Mouse (Mus musculus) lung, postnatal 0 days (tissue): ENCODE measurements around the gene Pard6a. TPM values are rescaled to one million over a fixed set of nuclear protein-coding genes. Genes with fewer than 3 reads are reported as not detected.

ENCODE experiments used
- ATAC-seq: fragments of 200-750 bp; cut with Nextera tagmentation; 2 replicates; pipeline ENCODE4 v1.8.0; 2017; ENCODE audit warnings: moderate library complexity
- DNase-seq: peaks from one replicate; pipeline ENCODE4 v3.0.0-alpha.2; 2016; ENCODE audit warnings: low spot score
- H3K27ac ChIP-seq: fragments of 300-500 bp; sonication (generic); 2 replicates; pipeline ENCODE4 v1.5.1; 2014; ENCODE audit warnings: antibody characterized with exemption, mild to moderate bottlenecking, low read length, mixed read lengths
- H3K27me3 ChIP-seq: fragments of 300-500 bp; sonication (generic); replicated peaks from 2 replicates; pipeline ENCODE4 v1.6.1; 2014; ENCODE audit warnings: low read length, mixed read lengths; ENCODE audit not compliant: insufficient read depth
- H3K36me3 ChIP-seq: fragments of 300-500 bp; sonication (generic); 2 replicates; pipeline ENCODE4 v1.6.1; 2014; ENCODE audit warnings: low read length, mixed read lengths; ENCODE audit not compliant: insufficient read depth
- H3K4me1 ChIP-seq: fragments of 300-500 bp; sonication (generic); 2 replicates; pipeline ENCODE4 v1.6.1; 2014; ENCODE audit warnings: antibody characterized with exemption, low read depth, low read length, mixed read lengths; ENCODE audit not compliant: insufficient read depth
- H3K4me2 ChIP-seq: fragments of 300-500 bp; sonication (generic); replicated peaks from 2 replicates; pipeline ENCODE4 v1.6.1; 2014; ENCODE audit warnings: low read depth, mild to moderate bottlenecking, low read length, moderate library complexity, mixed read lengths
- H3K4me3 ChIP-seq: fragments of 300-500 bp; sonication (generic); 2 replicates; pipeline ENCODE4 v1.5.1; 2014; ENCODE audit warnings: low read depth, low read length
- H3K9ac ChIP-seq: fragments of 300-500 bp; sonication (generic); replicated peaks from 2 replicates; pipeline ENCODE4 v1.6.1; 2014; ENCODE audit warnings: low read depth, mild to moderate bottlenecking
- H3K9me3 ChIP-seq: fragments of 300-500 bp; sonication (generic); 2 replicates; pipeline ENCODE4 v1.6.1; 2016; ENCODE audit warnings: low read length, mixed read lengths
- CTCF ChIP-seq: IDR thresholded peaks from 2 replicates; pipeline ENCODE4 v1.5.1; 2016; ENCODE audit warnings: antibody characterized with exemption, mild to moderate bottlenecking
- EP300 ChIP-seq: IDR thresholded peaks from 2 replicates; pipeline ENCODE4 v1.6.1; 2016; ENCODE audit warnings: antibody characterized with exemption, mild to moderate bottlenecking, control low read depth
- WGBS: fragments of 180-500 bp; shearing (Covaris S2); extraction: QIAGEN DNeasy Blood & Tissue Kit; methylation state at CpG from one replicate; pipeline ENCODE4 v1.1.7; 2014; 5-methylcytosine and 5-hydroxymethylcytosine counted together
- polyA plus RNA-seq: library from polyadenylated mRNA; unstranded; fragments of >200 nt; fragmentation: Nextera tagmentation; extraction: Ambion mirVana; gene quantifications from 2 replicates; pipeline ENCODE4 v1.2.1, GENCODE M21; 2015

Gene Pard6a
- polyA plus RNA-seq, 1 experiment from 2014 or later, result 16.6 TPM

GRCm38 (mm10) chr8:105692449-105693182, 8.3 kb upstream of the Pard6a start:
- no peak overlapping the region for H3K9ac ChIP-seq
- ATAC-seq (no peak), DNase-seq (no peak)
- no peak overlapping the region for H3K4me3 ChIP-seq
- H3K9me3 ChIP-seq, result no peaks in the 10 kb centered on the region
- H3K36me3 ChIP-seq, result peaks cover 6% of the 10 kb centered on the region; the same call in 1 of the 2 replicates
- H3K27ac ChIP-seq, result no peak overlapping the region
- peaks cover 6% of the 10 kb centered on the region; the same call in 1 of the 2 replicates for H3K4me1 ChIP-seq
- H3K27me3 ChIP-seq, result no peaks in the 10 kb centered on the region
- TF ChIP-seq EP300 (no peak), CTCF (no peak)
- H3K4me2 ChIP-seq, result no peak overlapping the region
- WGBS, result 92% methylated on average over 11 of the region's 11 CpGs

GRCm38 (mm10) chr8:105693648-105694047, 7.3 kb upstream of the Pard6a start:
- Histone ChIP-seq H3K4me2 (peak overlapping the region; percentile 85), H3K9me3 (no peaks in the 10 kb centered on the region), H3K9ac (no peak overlapping the region), H3K27ac (no peak overlapping the region), H3K4me3 (peak overlapping the region; percentile 38), H3K4me1 (peaks cover 6% of the 10 kb centered on the region; the same call in 1 of the 2 replicates), H3K27me3 (no peaks in the 10 kb centered on the region), H3K36me3 (peaks cover 6% of the 10 kb centered on the region; the same call in 1 of the 2 replicates)
- ATAC-seq (peak; percentile 75), DNase-seq (peak; percentile 59)
- 2% methylated on average over 20 of the region's 30 CpGs for WGBS
- TF ChIP-seq EP300 (no peak), CTCF (no peak)

- Histone ChIP-seq H3K36me3 (peaks cover 6% of the 10 kb centered on the region; the same call in 1 of the 2 replicates), H3K4me1 (peaks cover 6% of the 10 kb centered on the region; the same call in 1 of the 2 replicates), H3K4me2 (peak overlapping the region; percentile 85), H3K9me3 (no peaks in the 10 kb centered on the region), H3K27me3 (no peaks in the 10 kb centered on the region), H3K27ac (no peak overlapping the region), H3K9ac (no peak overlapping the region), H3K4me3 (peak overlapping the region; percentile 38)
- ATAC-seq (peak; percentile 34), DNase-seq (no peak)
- TF ChIP-seq EP300 (no peak), CTCF (peak; percentile 13)
- WGBS, result 14% methylated on average over 38 of the region's 40 CpGs
These were observed 6.7 kb upstream of the Pard6a start for GRCm38 (mm10) chr8:105694051-105694799.

GRCm38 (mm10) chr8:105695080-105695780, 5.7 kb upstream of the Pard6a start:
- no peak overlapping the region for H3K9ac ChIP-seq
- no peaks in the 10 kb centered on the region for H3K27me3 ChIP-seq
- no peak overlapping the region for H3K4me3 ChIP-seq
- H3K27ac ChIP-seq, result no peak overlapping the region
- WGBS, result 69% methylated on average over 30 of the region's 30 CpGs
- no peak for TF ChIP-seq CTCF
- TF ChIP-seq EP300, result no peak
- H3K36me3 ChIP-seq, result peaks cover 6% of the 10 kb centered on the region; the same call in 1 of the 2 replicates
- no peak for ATAC-seq
- no peak overlapping the region for H3K4me2 ChIP-seq
- no peaks in the 10 kb centered on the region for H3K9me3 ChIP-seq
- DNase-seq, result no peak
- H3K4me1 ChIP-seq, result peaks cover 9% of the 10 kb centered on the region; the same call in 1 of the 2 replicates

- H3K4me1 ChIP-seq, result peaks cover 12% of the 10 kb centered on the region; the same call in 1 of the 2 replicates
- no peak overlapping the region for H3K9ac ChIP-seq
- H3K4me3 ChIP-seq, result no peak overlapping the region
- WGBS, result 88% methylated on average over 17 of the region's 17 CpGs
- no peaks in the 10 kb centered on the region for H3K9me3 ChIP-seq
- H3K27me3 ChIP-seq, result no peaks in the 10 kb centered on the region
- no peak overlapping the region for H3K27ac ChIP-seq
- DNase-seq (no peak), ATAC-seq (no peak)
- H3K36me3 ChIP-seq, result peaks cover 6% of the 10 kb centered on the region; the same call in 1 of the 2 replicates
- no peak overlapping the region for H3K4me2 ChIP-seq
- TF ChIP-seq EP300 (no peak), CTCF (no peak)
These were observed 3.7 kb upstream of the Pard6a start for GRCm38 (mm10) chr8:105697196-105697780.
